Mouse (Mus musculus) regulatory T cell (primary cell): ENCODE data around the gene Gzmm.

Experiments
- in situ Hi-C: fragments of 300-600 bp; cut with MboI, MseI; formaldehyde crosslinking; loops from one replicate; pipeline ENCODE4 v1.15.1; 2025; ENCODE audit warnings: high pct_unique_total_duplicates

Gzmm gene

DNA sequence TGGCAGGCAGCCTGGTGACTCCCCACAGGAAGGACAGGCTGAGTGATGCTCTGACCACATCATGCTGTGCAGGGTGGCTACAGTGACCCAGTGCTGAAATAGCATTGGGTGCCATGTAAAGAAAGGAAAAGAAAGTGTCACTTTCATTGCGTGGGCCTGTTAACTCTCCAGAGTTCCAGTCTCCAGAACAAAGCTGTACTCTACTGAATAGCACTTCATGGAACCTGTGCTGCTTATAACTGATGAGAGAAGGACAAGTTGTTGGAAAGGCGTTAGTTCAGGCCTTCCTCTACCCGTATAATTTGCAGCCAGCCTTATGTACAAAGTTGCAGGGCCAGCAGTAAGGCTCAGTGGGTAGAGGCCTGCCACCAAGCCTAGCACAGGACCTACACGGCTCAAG is at the start of gene Gzmm:
Gene Gzmm, plus strand, starts transcription at position 301 of the 400 bp plus-strand sequence.
- in situ Hi-C loops: loop anchor here (10.0 kb wide), 1 partner anchor 1114 kb away; the partner anchor contains the start of gene Ilvbl

GRCm38 (mm10) chr10:79645711-79646110 is 43.1 kb upstream of the Gzmm start, which contains the start of gene Odf3l2:
TSS of gene Odf3l2 (minus strand) at chr10:79645738.
- in situ Hi-C loops: no loop called here

GRCm38 (mm10) chr10:79649070-79649751 is 39.6 kb upstream of the Gzmm start:
- in situ Hi-C loops: no loop called here

GRCm38 (mm10) chr10:79652789-79653188 is 36.0 kb upstream of the Gzmm start:
- in situ Hi-C loops: no loop called here

GRCm38 (mm10) chr10:79654946-79655395 is 33.8 kb upstream of the Gzmm start:
- in situ Hi-C loops: no loop called here

- in situ Hi-C loops: no loop called here
Measured at GRCm38 (mm10) chr10:79658829-79659228, 30.0 kb upstream of the Gzmm start.

GRCm38 (mm10) chr10:79660298-79660697 is 28.5 kb upstream of the Gzmm start:
- in situ Hi-C loops: no loop called here

DNA sequence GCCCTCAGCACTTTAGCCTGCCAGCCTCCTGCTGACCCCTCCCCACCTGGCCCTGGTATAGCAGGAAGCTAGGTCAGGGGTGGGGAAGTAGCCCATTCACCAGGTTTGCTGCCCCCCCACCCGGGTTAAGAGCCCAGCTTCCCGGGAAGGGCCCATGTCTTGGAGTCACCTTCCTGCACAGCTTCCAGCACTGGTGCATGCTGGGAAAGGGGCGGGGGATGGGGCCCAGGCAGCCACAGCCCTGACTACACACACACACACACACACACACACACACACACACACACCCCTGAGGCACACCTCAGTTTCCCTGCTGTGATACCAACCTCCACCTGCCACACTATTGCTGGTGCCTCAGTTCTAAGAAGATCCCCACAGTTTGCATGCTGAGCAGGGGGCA is 27.0 kb upstream of the Gzmm start:
- in situ Hi-C loops: no loop called here

DNA sequence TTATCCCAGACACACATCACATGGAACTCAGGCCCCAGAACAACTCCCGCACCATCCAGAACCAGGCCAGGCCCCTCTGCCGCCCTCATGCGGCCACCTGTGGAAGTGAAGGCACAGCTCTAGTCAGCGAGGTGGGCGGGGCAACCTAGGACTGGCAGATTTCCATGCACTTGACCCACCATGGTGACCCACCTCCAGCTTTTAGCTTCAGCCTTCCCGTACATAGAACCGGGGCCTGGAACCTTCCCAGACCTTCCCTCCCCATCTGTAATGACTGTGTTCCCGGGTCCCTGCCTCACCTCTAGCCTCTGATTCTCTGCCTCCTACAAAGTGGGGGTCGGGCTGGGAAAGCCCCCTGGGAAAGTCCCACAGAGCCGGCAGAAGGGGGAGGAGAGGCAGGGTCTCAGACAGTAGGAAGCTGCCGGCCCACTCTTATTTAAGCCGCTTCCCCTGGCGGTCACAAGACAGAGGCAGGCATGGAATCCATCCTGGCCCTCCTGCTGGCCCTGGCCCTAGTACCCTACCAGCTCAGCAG is 24.6 kb upstream of the Gzmm start, which contains the start of gene Madcam1:
Gene Madcam1, plus strand, starts transcription at position 429 of the 535 bp plus-strand sequence.
- in situ Hi-C loops: no loop called here

- in situ Hi-C loops: no loop called here
Measured at GRCm38 (mm10) chr10:79665051-79665450, 23.8 kb upstream of the Gzmm start.

DNA sequence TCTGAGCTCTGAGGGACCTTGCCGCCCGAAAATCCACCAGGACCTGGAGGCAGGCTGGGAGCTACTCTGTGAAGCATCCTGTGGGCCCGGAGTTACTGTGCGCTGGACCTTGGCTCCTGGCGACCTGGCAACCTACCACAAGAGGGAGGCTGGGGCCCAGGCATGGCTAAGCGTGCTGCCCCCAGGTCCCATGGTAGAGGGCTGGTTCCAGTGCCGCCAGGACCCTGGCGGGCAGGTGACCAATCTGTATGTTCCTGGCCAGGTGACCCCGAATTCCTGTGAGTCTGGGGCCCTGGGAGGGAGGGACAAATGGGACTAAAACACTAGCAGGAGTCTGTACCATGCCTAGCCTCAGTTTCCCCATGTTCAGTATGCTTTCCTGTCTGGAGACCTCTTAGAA is 22.3 kb upstream of the Gzmm start:
- in situ Hi-C loops: no loop called here

GRCm38 (mm10) chr10:79668076-79668475 is 20.7 kb upstream of the Gzmm start:
- in situ Hi-C loops: no loop called here

GRCm38 (mm10) chr10:79668771-79669575 is 19.8 kb upstream of the Gzmm start, which contains the start of gene Tpgs1:
TSS of gene Tpgs1 (plus strand) at chr10:79669369.
- in situ Hi-C loops: no loop called here

DNA sequence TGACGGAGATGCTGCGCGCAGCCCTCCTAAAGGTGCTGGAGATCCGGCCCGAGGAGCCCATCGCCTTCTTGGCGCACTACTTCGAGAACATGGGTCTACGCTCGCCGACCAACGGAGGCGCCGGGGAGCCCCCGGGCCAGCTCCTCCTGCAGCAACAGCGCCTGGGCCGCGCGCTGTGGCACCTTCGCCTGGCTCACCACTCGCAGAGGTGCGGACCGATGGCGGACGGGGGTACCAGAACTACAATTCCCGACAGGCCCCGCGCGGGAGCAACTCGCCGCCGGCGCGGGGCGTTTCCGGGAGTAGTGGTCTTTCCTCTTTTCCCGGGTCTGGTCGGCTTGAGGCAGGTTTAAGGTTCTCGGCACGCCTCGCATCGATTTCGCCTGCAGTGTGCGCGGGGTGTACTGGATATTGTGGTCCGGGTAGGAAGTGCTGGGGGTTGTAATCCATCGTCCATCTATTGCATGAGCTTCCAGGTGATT is 19.2 kb upstream of the Gzmm start:
- in situ Hi-C loops: no loop called here

DNA sequence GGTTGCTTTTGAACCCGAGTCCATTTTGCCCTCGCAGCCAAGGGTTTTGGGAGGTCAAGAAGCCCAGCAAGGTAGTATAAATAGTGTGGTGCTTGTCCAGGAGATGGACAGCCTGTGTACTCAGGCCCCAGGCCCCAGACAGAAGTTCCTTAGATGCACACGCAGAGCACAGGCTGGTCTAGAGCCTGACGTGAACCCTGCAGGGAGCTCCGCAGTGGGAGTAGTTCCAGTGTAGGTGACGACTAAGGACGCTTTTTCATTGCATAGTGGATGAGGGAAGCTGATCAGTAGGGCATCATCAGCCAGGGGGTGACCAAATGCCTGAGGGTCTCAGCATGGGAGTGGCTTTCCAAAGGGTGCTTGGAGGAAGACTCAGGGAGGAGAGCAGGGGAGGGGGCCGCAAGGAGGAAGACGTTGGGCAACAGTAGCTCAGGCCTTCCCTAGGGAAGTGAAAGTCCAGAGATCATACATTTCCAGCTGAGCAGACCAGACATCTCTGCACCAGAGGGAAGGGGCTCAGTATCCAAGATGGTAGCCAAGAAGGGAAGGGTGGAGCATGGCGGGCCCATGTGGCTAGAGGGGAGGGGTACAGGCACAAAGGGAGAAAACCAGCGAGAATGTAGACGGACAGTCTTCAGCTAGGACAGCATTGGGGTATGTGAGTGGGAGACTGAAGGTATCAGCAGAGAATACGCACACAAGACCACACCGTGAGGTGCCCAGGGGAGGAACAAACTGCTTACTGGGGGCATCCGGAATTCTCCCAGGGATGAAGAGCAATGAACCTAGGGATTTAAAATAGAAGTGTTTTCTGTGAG is 18.5 kb upstream of the Gzmm start:
- in situ Hi-C loops: no loop called here

DNA sequence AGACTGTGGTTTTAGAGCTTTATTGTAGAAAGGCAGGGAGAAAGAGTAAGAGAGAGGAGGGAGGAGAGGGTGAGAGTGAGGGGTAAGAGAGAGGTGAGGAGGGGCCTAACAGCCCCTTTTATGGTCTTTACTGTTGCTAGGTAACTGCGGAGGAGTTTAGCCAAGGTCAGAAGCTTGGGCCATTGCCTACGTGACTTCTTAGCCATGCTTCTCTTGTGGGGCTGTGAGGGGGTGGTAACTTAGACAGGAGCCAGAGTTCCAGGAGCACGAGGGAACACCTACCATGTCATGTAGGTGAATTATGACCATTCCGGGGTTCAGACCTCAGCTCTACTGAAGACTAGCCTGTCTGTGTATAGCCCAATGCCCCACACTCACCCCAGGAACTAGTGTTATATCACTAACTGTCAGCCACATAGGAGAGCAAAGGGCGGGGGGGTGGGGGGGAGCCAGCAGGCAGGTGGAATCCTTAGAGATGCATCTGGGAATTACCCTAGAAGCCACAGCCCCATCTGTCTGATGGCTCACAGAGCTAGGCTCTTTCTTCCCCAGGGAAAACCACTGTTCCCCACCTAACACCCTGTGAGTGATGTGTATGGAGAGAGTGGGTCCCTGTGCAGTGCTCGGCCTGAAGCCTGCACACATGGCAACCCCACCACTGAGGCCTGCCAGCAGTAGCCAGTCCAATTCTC is 17.3 kb upstream of the Gzmm start:
- in situ Hi-C loops: no loop called here

- in situ Hi-C loops: no loop called here
Measured at GRCm38 (mm10) chr10:79672088-79672455, 16.7 kb upstream of the Gzmm start.

- in situ Hi-C loops: no loop called here
Measured at GRCm38 (mm10) chr10:79673054-79673453, 15.8 kb upstream of the Gzmm start.

- in situ Hi-C loops: no loop called here
Measured at GRCm38 (mm10) chr10:79675346-79676035, 13.3 kb upstream of the Gzmm start.
